Mouse (Mus musculus): ENCODE results near the gene Hs2st1.

DNA sequence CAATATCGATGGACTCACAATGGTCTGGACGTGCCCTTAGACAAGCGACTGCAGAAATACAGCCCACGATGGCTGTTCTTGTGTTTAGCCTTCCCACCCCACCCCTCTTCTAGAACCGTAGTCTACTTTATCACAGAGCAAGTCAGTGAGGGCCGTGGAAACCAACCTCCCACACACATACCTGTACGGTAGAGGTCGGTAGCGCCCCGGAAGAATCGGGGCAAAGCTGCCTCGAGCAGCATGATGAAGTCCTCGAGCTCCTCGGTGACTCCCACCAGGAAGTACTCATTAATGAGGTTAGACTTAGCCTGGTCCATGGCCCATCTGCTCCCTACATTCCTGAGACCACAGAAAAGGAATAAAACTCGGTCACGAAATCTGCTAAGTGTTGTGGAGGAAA is 134.7 kb downstream of the Hs2st1 start:
- TF ChIP-seq POLR2A (IDR thresholded peaks at IDR 0.05; ENCODE audit: extremely low read depth, insufficient read depth, low read length) (no peak), CTCF (IDR thresholded peaks at IDR 0.05; ENCODE audit: low read depth, low read length) (no peak)
